Mouse (Mus musculus): ENCODE measurements around the gene Olfr1222.

GRCm38 (mm10) chr2:89132954-89133353 lies at the start of gene Olfr1222:
- TF ChIP-seq CTCF (IDR thresholded peaks at IDR 0.05; ENCODE audit: low read depth) (no peak), EP300 (IDR thresholded peaks at IDR 0.05; ENCODE audit: low read depth) (no peak)

Measured in heart, postnatal 0 days (tissue).